Mouse (Mus musculus) left cerebral cortex, adult 8-10 months (tissue): ENCODE results near the gene Syt11. TPM values are rescaled to one million over a fixed set of nuclear protein-coding genes. Genes with fewer than 3 reads are reported as not detected.
A peak's percentile ranks its signal among the peaks of the same experiment; 100 is the strongest.
"Not testable (repeated sequence)": the region's sequence is repeated elsewhere in the genome, so short reads cannot be mapped to it uniquely, and the experiment has no call there.

Experiments
- DNase-seq, 2 experiments: peaks; one replicate each; pipeline ENCODE4 v3.0.0; 2022; ENCODE audit warnings: low spot score in 2 of 2
- total RNA-seq, 4 experiments: library from RNA; stranded (reverse); gene quantifications; 2 replicates each; pipeline ENCODE4 v1.2.4; 2022

Syt11 gene
- total RNA-seq, 4 experiments from 2014 or later, result 529 to 574 (median 545) TPM

GRCm38 (mm10) chr3:88738641-88739040 lies 36.3 kb downstream of the Syt11 start:
- DNase-seq, result no peak

- no peak for DNase-seq
These were observed 38.4 kb downstream of the Syt11 start for GRCm38 (mm10) chr3:88736556-88736955.

- DNase-seq, result no peak
These were observed 55.9 kb downstream of the Syt11 start for GRCm38 (mm10) chr3:88719098-88719497.

GRCm38 (mm10) chr3:88717831-88718230 lies 57.1 kb downstream of the Syt11 start:
- no peak for DNase-seq

GRCm38 (mm10) chr3:88717198-88717798 lies 57.7 kb downstream of the Syt11 start:
- peak in 1 of 2 experiments; percentile 37 for DNase-seq

GRCm38 (mm10) chr3:88716399-88717197 lies 58.4 kb downstream of the Syt11 start, which contains the start of gene Rit1:
Gene Rit1 (plus strand): TSS chr3:88716838.
- DNase-seq, result peak; percentile 54 to 66

GRCm38 (mm10) chr3:88715716-88716115 lies 59.2 kb downstream of the Syt11 start:
- DNase-seq, result not testable (repeated sequence)

- DNase-seq, result no peak
These were observed 60.2 kb downstream of the Syt11 start for GRCm38 (mm10) chr3:88714725-88715124.

- no peak for DNase-seq
These were observed 61.3 kb downstream of the Syt11 start for GRCm38 (mm10) chr3:88713709-88714108.

- no peak for DNase-seq
These were observed 73.7 kb downstream of the Syt11 start for GRCm38 (mm10) chr3:88701222-88701621.

GRCm38 (mm10) chr3:88700247-88700646 lies 74.7 kb downstream of the Syt11 start:
- no peak for DNase-seq

- DNase-seq, result no peak
These were observed 76.1 kb downstream of the Syt11 start for GRCm38 (mm10) chr3:88698834-88699233.

- DNase-seq, result no peak
These were observed 76.9 kb downstream of the Syt11 start for GRCm38 (mm10) chr3:88698051-88698450.

- DNase-seq, result no peak
These were observed 79.4 kb downstream of the Syt11 start for GRCm38 (mm10) chr3:88695545-88695944.

Other genes starting within 250 kb of the Syt11 start
- gene Mex3a, start 242.8 kb downstream of the Syt11 start, total RNA-seq, result 1 to 10 TPM; 2.3 to 3.1 (median 2.6) TPM
- not detected for gene Rab25, start 226.9 kb downstream of the Syt11 start, total RNA-seq
- 100 to 1,000 TPM; 102 to 133 (median 110) TPM for gene Lamtor2, start 222.1 kb downstream of the Syt11 start, total RNA-seq
- 100 to 1,000 TPM; 121 to 142 (median 129) TPM for gene Ubqln4, start 221.4 kb downstream of the Syt11 start, total RNA-seq
- gene Ssr2, start 199.3 kb downstream of the Syt11 start, total RNA-seq, result 10 to 100 TPM; 85.5 to 93.2 (median 89.8) TPM
- gene Arhgef2, start 169.2 kb downstream of the Syt11 start, total RNA-seq, result 100 to 1,000 TPM; 228 to 247 (median 232) TPM
- not detected for gene Rxfp4, start 122.0 kb downstream of the Syt11 start, total RNA-seq
- gene Khdc4, start 89.4 kb downstream of the Syt11 start, total RNA-seq, result 10 to 100 TPM; 46.2 to 57.4 (median 51.3) TPM
- 10 to 100 TPM; 36.3 to 42.0 (median 40.6) TPM for gene Rit1, start 58.3 kb downstream of the Syt11 start, total RNA-seq
- 10 to 100 TPM; 40.9 to 46.8 (median 43.8) TPM for gene Gon4l, start 60.1 kb upstream of the Syt11 start, total RNA-seq
- gene Msto1, start 138.8 kb upstream of the Syt11 start, total RNA-seq, result 10 to 100 TPM; 21.4 to 25.6 (median 23.9) TPM
- 100 to 1,000 TPM in 1 of 4 experiments, 10 to 100 TPM in 3; 85.3 to 102 (median 91.4) TPM for gene Ash1l, start 175.5 kb upstream of the Syt11 start, total RNA-seq
- 100 to 1,000 TPM in 2 of 4 experiments, 10 to 100 TPM in 2; 87.3 to 110 (median 103) TPM for gene Dap3, start 176.0 kb upstream of the Syt11 start, total RNA-seq